Mouse (Mus musculus) bone marrow, adult 2 months (tissue): ENCODE results near the gene Evc.

Source experiments
- CTCF ChIP-seq: fragments of 200-500 bp; IDR thresholded peaks from 2 replicates; pipeline ENCODE4 v1.5.1; 2011; ENCODE audit warnings: low read length, control low read depth; ENCODE audit not compliant: control insufficient read depth, insufficient read depth
- POLR2A ChIP-seq: fragments of 200-500 bp; IDR thresholded peaks from 2 replicates; pipeline ENCODE4 v1.6.1; 2011; ENCODE audit warnings: low read depth, mild to moderate bottlenecking, control low read depth, low read length, borderline replicate concordance; ENCODE audit not compliant: control insufficient read depth

DNA sequence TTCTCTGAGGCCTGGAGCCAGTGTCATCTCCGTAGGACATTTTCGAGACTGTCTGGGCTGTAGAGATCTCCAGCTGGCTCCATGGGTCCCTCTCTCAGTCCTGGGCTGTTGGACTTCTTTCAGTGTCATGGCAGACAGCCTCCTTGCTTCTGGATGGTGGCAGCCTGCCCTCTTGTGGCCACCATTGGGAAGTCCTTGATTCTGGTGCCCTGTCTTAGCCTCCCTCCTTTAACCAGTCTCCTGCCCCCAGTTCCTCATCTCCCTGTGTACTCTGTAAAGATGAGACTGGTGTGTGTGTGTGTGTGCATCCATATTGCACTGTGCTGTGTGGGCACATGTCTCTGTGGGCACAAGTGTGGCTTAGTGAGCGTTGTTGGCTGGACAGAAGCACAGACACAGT, 48.3 kb downstream of the Evc start:
- TF ChIP-seq POLR2A, result no peak
- peak; percentile 62 for TF ChIP-seq CTCF
